Mouse (Mus musculus): ENCODE results near the gene Iqcf6.

DNA sequence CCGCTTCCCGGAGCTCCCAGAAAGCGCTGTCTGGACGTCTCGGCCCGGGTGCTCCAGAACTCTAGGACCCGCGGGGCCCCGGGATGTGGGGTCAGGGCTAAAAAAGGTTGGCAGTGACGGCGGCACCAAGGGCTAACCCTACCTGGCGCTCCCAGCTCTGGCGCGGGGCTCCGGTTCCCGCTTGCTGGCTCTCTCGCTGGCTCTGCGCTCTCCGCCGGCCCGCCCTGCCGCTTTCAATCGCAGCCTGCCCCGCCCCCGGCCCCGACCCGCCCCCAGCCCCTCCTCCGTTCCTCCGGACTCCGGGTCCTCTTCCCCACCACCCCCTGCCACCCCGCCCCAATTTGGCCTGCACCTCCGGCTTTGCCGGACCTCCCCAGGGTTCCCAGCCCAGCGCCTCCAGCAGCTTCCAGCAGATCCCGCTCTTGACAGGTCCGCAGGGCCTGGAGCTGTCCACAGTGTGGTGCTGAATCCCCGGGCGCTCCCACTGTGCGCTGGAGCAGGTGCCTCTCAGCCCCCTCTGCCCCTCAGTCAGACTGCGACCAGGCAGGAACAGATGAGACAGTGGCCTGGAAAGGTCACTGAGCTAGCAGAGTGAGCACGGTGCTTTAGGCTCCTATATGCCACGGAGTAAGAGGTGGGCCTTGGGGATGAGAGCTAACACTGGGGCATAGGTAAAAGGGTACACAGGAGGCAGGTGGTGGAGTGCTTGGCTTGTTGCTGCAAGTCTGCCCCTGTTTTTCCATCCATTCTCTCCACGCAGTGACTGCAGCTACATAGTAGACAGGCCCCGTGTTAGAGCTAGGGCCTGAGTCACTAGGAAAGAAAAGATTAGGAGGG, 29.7 kb downstream of the Iqcf6 start, which contains the start of gene Grm2:
- TF ChIP-seq CTCF (IDR thresholded peaks at IDR 0.05; ENCODE audit: low read depth) = no peak
- no peak for TF ChIP-seq EP300 (IDR thresholded peaks at IDR 0.05; ENCODE audit: low read depth)
